Mouse (Mus musculus) CH12.LX (cell line): ENCODE measurements at regions not wholly inside any gene's neighbourhood (a gene's known extent, or its start where the extent isn't known, plus 50 kb on each side); places are given as distances from the start of the nearest gene placed in this dataset.

Source experiments
- DNase-seq: peaks from one replicate; pipeline ENCODE4 v3.0.0-alpha.2; 2013; ENCODE audit errors: extremely low read depth
- H3K27ac ChIP-seq: 2 replicates; pipeline ENCODE4 v1.5.1; 2012; ENCODE audit warnings: low read depth, mild to moderate bottlenecking, control low read depth, moderate library complexity; ENCODE audit not compliant: insufficient read depth
- H3K27me3 ChIP-seq: replicated peaks from 2 replicates; pipeline ENCODE3; 2012; ENCODE audit warnings: inconsistent platforms
- H3K36me3 ChIP-seq, 2 experiments: replicated peaks in 1 of 2; 2 replicates each; pipeline versions ENCODE3 to v1.6.1; 2012; ENCODE audit warnings: inconsistent platforms in 1 of 2, low read length in 1 of 2, mild to moderate bottlenecking in 1 of 2, mixed read lengths in 1 of 2, moderate library complexity in 1 of 2; ENCODE audit not compliant: control insufficient read depth in 1 of 2, insufficient read depth in 1 of 2
- H3K4me1 ChIP-seq, 2 experiments: 2 replicates each; pipeline ENCODE4 v1.6.1; 2012; ENCODE audit warnings: inconsistent platforms in 1 of 2, moderate library complexity in 1 of 2; ENCODE audit not compliant: insufficient read depth in 2 of 2, control insufficient read depth in 1 of 2
- H3K4me2 ChIP-seq: 2 replicates; pipeline ENCODE4 v1.6.1; 2012; ENCODE audit warnings: low read depth, mild to moderate bottlenecking, control low read depth; ENCODE audit not compliant: poor library complexity, insufficient read depth, severe bottlenecking
- H3K4me3 ChIP-seq, 3 experiments: fragments of 150-350 bp in 1 of 3; sonication (generic) in 1 of 3; replicated peaks in 1 of 3; 2 replicates each; pipeline versions ENCODE3 to v1.5.1; 2011 to 2012; ENCODE audit warnings: low read depth in 2 of 3, low read length in 2 of 3, mild to moderate bottlenecking in 2 of 3, moderate library complexity in 2 of 3, control low read depth in 1 of 3, improper control_type of control experiment in 1 of 3, inconsistent platforms in 1 of 3, mixed read lengths in 1 of 3; ENCODE audit not compliant: poor library complexity in 1 of 3
- H3K79me2 ChIP-seq: replicated peaks from 2 replicates; pipeline ENCODE4 v1.6.1; 2012; ENCODE audit warnings: mild to moderate bottlenecking, moderate library complexity; ENCODE audit not compliant: control insufficient read depth, poor library complexity, insufficient read depth, severe bottlenecking; ENCODE audit errors: extremely low read depth
- H3K9ac ChIP-seq: 2 replicates; pipeline ENCODE4 v1.6.1; 2012; ENCODE audit warnings: low read depth, mild to moderate bottlenecking, control low read depth, moderate library complexity; ENCODE audit not compliant: insufficient read depth
- H3K9me3 ChIP-seq: replicated peaks from 2 replicates; pipeline ENCODE3; 2012; ENCODE audit warnings: low read length, inconsistent platforms, mixed read lengths
- CHD2 ChIP-seq: IDR thresholded peaks from 2 replicates; pipeline ENCODE4 v1.6.1; 2011; ENCODE audit warnings: low read length, improper control_type of control experiment
- CTCF ChIP-seq, 2 experiments: IDR thresholded peaks in 1 of 2; conservative IDR thresholded peaks in 1 of 2; 2 replicates each; pipeline ENCODE4 v1.5.1; 2011 to 2012; ENCODE audit warnings: low read depth in 2 of 2, low read length in 2 of 2, improper control_type of control experiment in 1 of 2, inconsistent platforms in 1 of 2, mild to moderate bottlenecking in 1 of 2, moderate library complexity in 1 of 2
- E2F4 ChIP-seq: IDR thresholded peaks from 2 replicates; pipeline ENCODE4 v1.6.1; 2011; ENCODE audit warnings: low read depth, low read length, improper control_type of control experiment; ENCODE audit not compliant: insufficient replicate concordance
- HCFC1 ChIP-seq: IDR thresholded peaks from 2 replicates; pipeline ENCODE4 v1.6.1; 2012; ENCODE audit warnings: low read depth, mild to moderate bottlenecking, inconsistent platforms, low read length, improper control_type of control experiment
- IRF4 ChIP-seq: IDR thresholded peaks from 2 replicates; pipeline ENCODE4 v1.6.1; 2014; ENCODE audit warnings: low read depth, mild to moderate bottlenecking, inconsistent platforms, low read length, improper control_type of control experiment
- JUN ChIP-seq: IDR thresholded peaks from 2 replicates; pipeline ENCODE4 v1.6.1; 2011; ENCODE audit warnings: low read depth, mild to moderate bottlenecking, low read length, improper control_type of control experiment, moderate library complexity; ENCODE audit not compliant: insufficient read depth
- JUND ChIP-seq: conservative IDR thresholded peaks from 2 replicates; pipeline ENCODE4 v1.6.1; 2011; ENCODE audit warnings: low read depth, low read length, improper control_type of control experiment
- KAT2A ChIP-seq: IDR thresholded peaks from 2 replicates; pipeline ENCODE4 v1.6.1; 2012; ENCODE audit warnings: low read length, improper control_type of control experiment, inconsistent platforms; ENCODE audit not compliant: insufficient replicate concordance
- MAFK ChIP-seq: IDR thresholded peaks from 2 replicates; pipeline ENCODE4 v1.6.1; 2011; ENCODE audit warnings: low read length, improper control_type of control experiment; ENCODE audit not compliant: insufficient replicate concordance
- MAX ChIP-seq: IDR thresholded peaks from 2 replicates; pipeline ENCODE4 v1.6.1; 2011; ENCODE audit warnings: low read length, improper control_type of control experiment
- MAZ ChIP-seq: IDR thresholded peaks from 2 replicates; pipeline ENCODE4 v1.6.1; 2012; ENCODE audit warnings: low read depth, mild to moderate bottlenecking, inconsistent platforms, low read length, improper control_type of control experiment, moderate library complexity
- MXI1 ChIP-seq: IDR thresholded peaks from 2 replicates; pipeline ENCODE4 v1.6.1; 2011; ENCODE audit warnings: mild to moderate bottlenecking, low read depth, low read length, improper control_type of control experiment
- NELFE ChIP-seq: IDR thresholded peaks from 2 replicates; pipeline ENCODE4 v1.6.1; 2011; ENCODE audit warnings: low read depth, low read length, improper control_type of control experiment
- NRF1 ChIP-seq: IDR thresholded peaks from 2 replicates; pipeline ENCODE4 v1.6.1; 2014; ENCODE audit warnings: low read depth, mild to moderate bottlenecking, inconsistent platforms, low read length, improper control_type of control experiment, moderate library complexity
- POLR2A ChIP-seq: IDR thresholded peaks from 2 replicates; pipeline ENCODE4 v1.6.1; 2011; ENCODE audit warnings: low read depth, mild to moderate bottlenecking, improper control_type of control experiment, low read length
- POLR2AphosphoS2 ChIP-seq: IDR thresholded peaks from 2 replicates; pipeline ENCODE4 v1.6.1; 2011; ENCODE audit warnings: low read depth, low read length, improper control_type of control experiment
- RAD21 ChIP-seq: IDR thresholded peaks from 2 replicates; pipeline ENCODE4 v1.6.1; 2011; ENCODE audit warnings: low read depth, mild to moderate bottlenecking, low read length, improper control_type of control experiment, moderate library complexity
- RCOR1 ChIP-seq: conservative IDR thresholded peaks from 2 replicates; pipeline ENCODE4 v1.6.1; 2012; ENCODE audit warnings: low read depth, mild to moderate bottlenecking, inconsistent platforms, low read length, improper control_type of control experiment
- SIN3A ChIP-seq: IDR thresholded peaks from 2 replicates; pipeline ENCODE4 v1.6.1; 2012; ENCODE audit warnings: low read length, improper control_type of control experiment, inconsistent platforms
- SMC3 ChIP-seq: IDR thresholded peaks from 2 replicates; pipeline ENCODE4 v1.6.1; 2011; ENCODE audit warnings: low read depth, low read length, improper control_type of control experiment
- TBP ChIP-seq: conservative IDR thresholded peaks from 2 replicates; pipeline ENCODE4 v1.6.1; 2011; ENCODE audit warnings: low read depth, low read length, improper control_type of control experiment
- UBTF ChIP-seq: IDR thresholded peaks from 2 replicates; pipeline ENCODE4 v1.6.1; 2012; ENCODE audit warnings: low read depth, mild to moderate bottlenecking, inconsistent platforms, low read length, improper control_type of control experiment, moderate library complexity
- USF1 ChIP-seq: IDR thresholded peaks from 2 replicates; pipeline ENCODE4 v1.6.1; 2014; ENCODE audit warnings: low read depth, mild to moderate bottlenecking, inconsistent platforms, low read length, improper control_type of control experiment
- USF2 ChIP-seq: conservative IDR thresholded peaks from 2 replicates; pipeline ENCODE4 v1.6.1; 2011; ENCODE audit warnings: low read depth, low read length, improper control_type of control experiment
- ZC3H11A ChIP-seq: IDR thresholded peaks from 2 replicates; pipeline ENCODE4 v1.6.1; 2012; ENCODE audit warnings: low read depth, mild to moderate bottlenecking, inconsistent platforms, low read length, improper control_type of control experiment
- ZNF384 ChIP-seq: IDR thresholded peaks from 2 replicates; pipeline ENCODE4 v1.6.1; 2012; ENCODE audit warnings: low read depth, low read length, improper control_type of control experiment, inconsistent platforms
- dilution Hi-C: fragments of 300-500 bp; cut with MboI; formaldehyde crosslinking; loops from 2 replicates; pipeline ENCODE4 v1.14.3; 2020; ENCODE audit warnings: low sequenced_read_pairs; ENCODE audit not compliant: extremely low pct_unique_long_range_greater_than_20kb, extremely low pct_ligation_motif_present
- in situ Hi-C: fragments of 300-500 bp; cut with MboI; formaldehyde crosslinking; loops from 3 replicates; pipeline ENCODE4 v1.14.3; 2019; ENCODE audit warnings: low sequenced_read_pairs, low pct_ligation_motif_present, low pct_unique_long_range_greater_than_20kb, mixed read lengths

- no peaks in the 10 kb centered on the region for H3K27me3 ChIP-seq
Observed at GRCm38 (mm10) chr15:41314916-41315315, 1180.8 kb downstream of the 9330182O14Rik start.

GRCm38 (mm10) chr15:41325633-41326252 lies 1191.6 kb downstream of the 9330182O14Rik start:
- dilution Hi-C loops (no loop called here), in situ Hi-C loops (no loop called here)
- no peaks in the 10 kb centered on the region for H3K36me3 ChIP-seq
- no peak overlapping the region for H3K27ac ChIP-seq
- peak overlapping the region in 1 of 3 experiments; percentile 18 for H3K4me3 ChIP-seq
- no peaks in the 10 kb centered on the region for H3K27me3 ChIP-seq
- TF ChIP-seq CHD2 (no peak), TBP (0 out of 2 replicates have a peak, but pooled peaks have one; percentile 41), SMC3 (peak; percentile 70), MXI1 (no peak), MAZ (no peak), USF2 (no peak), RAD21 (peak; percentile 74), CTCF (conservative IDR thresholded peaks at IDR 0.05 in 1 of 2, IDR thresholded peaks at IDR 0.05 in 1 of 2; ENCODE audit: low read depth in 2 of 2, low read length in 2 of 2) (peak; percentile 42 to 81; a peak in 3 of 4 replicates), POLR2AphosphoS2 (no peak), ZC3H11A (peak; percentile 22; the same call in 1 of the 2 replicates), UBTF (no peak), RCOR1 (no peak)
- H3K4me1 ChIP-seq, result peaks cover 3 to 17% of the 10 kb centered on the region in 2 experiments; a peak in 3 of 4 replicates
- no peak overlapping the region; the same call in 1 of the 2 replicates for H3K4me2 ChIP-seq
- H3K9me3 ChIP-seq, result no peaks in the 10 kb centered on the region
- DNase-seq, result peak; percentile 83
- no peaks in the 10 kb centered on the region for H3K79me2 ChIP-seq
- no peak overlapping the region for H3K9ac ChIP-seq

More at GRCm38 (mm10) chr15:41314916-41315315, 1180.8 kb downstream of the 9330182O14Rik start:
- in situ Hi-C loops (loop anchor here (25.0 kb wide), 1 partner anchor 153 kb away; no protein-coding TSS in a partner anchor), dilution Hi-C loops (no loop called here)
- Histone ChIP-seq H3K36me3 (no peaks in the 10 kb centered on the region), H3K9ac (no peak overlapping the region), H3K9me3 (peaks cover 3% of the 10 kb centered on the region), H3K4me2 (no peak overlapping the region), H3K27ac (no peak overlapping the region), H3K4me3 (no peak overlapping the region), H3K4me1 (peaks cover 0 to 6% of the 10 kb centered on the region in 2 experiments; a peak in 1 of 4 replicates), H3K79me2 (no peaks in the 10 kb centered on the region)
- TF ChIP-seq JUN (no peak), POLR2A (no peak), SIN3A (no peak), SMC3 (no peak), KAT2A (no peak), MAFK (no peak), NRF1 (no peak), ZC3H11A (no peak), USF1 (no peak), JUND (no peak), ZNF384 (no peak), NELFE (no peak), MAX (no peak), RAD21 (no peak), HCFC1 (no peak), IRF4 (no peak), E2F4 (no peak)
- no peak for DNase-seq
